Mouse (Mus musculus) ES-Bruce4 (cell line): ENCODE results near the gene Clock. TPM values are rescaled to one million over a fixed set of nuclear protein-coding genes. Genes with fewer than 3 reads are reported as not detected.

Source experiments
- H3K27ac ChIP-seq: 2 replicates; pipeline ENCODE4 v1.5.1; 2012; ENCODE audit warnings: low read length, inconsistent platforms; ENCODE audit not compliant: insufficient read depth
- H3K27me3 ChIP-seq: 2 replicates; pipeline ENCODE4 v1.6.1; 2012; ENCODE audit warnings: mild to moderate bottlenecking, low read length, inconsistent platforms; ENCODE audit not compliant: control insufficient read depth, poor library complexity, insufficient read depth, severe bottlenecking
- H3K36me3 ChIP-seq: 2 replicates; pipeline ENCODE4 v1.6.1; 2012; ENCODE audit warnings: inconsistent platforms, mild to moderate bottlenecking, low read length, moderate library complexity; ENCODE audit not compliant: control insufficient read depth, poor library complexity, insufficient read depth, severe bottlenecking
- H3K4me1 ChIP-seq: one replicate; pipeline ENCODE4 v1.8.1; 2011; ENCODE audit warnings: low read length; ENCODE audit not compliant: control insufficient read depth, insufficient read depth
- H3K4me3 ChIP-seq: 2 replicates; pipeline ENCODE4 v1.5.1; 2011; ENCODE audit warnings: low read depth, mild to moderate bottlenecking, low read length
- H3K9ac ChIP-seq: 2 replicates; pipeline ENCODE4 v1.6.1; 2012; ENCODE audit warnings: low read depth, mild to moderate bottlenecking, inconsistent platforms; ENCODE audit not compliant: poor library complexity, severe bottlenecking
- H3K9me3 ChIP-seq: replicated peaks from 2 replicates; pipeline ENCODE4 v1.6.1; 2012; ENCODE audit warnings: mild to moderate bottlenecking, low read length, inconsistent platforms; ENCODE audit not compliant: control insufficient read depth, poor library complexity, insufficient read depth, severe bottlenecking
- CTCF ChIP-seq: IDR thresholded peaks from one replicate; pipeline ENCODE4 v1.8.1; 2011; ENCODE audit warnings: low read depth, low read length
- EP300 ChIP-seq: IDR thresholded peaks from 2 replicates; pipeline ENCODE4 v1.6.1; 2011; ENCODE audit warnings: low read depth, low read length; ENCODE audit not compliant: insufficient read depth
- POLR2A ChIP-seq: IDR thresholded peaks from one replicate; pipeline ENCODE4 v1.8.1; 2011; ENCODE audit warnings: low read length; ENCODE audit not compliant: insufficient read depth
- polyA plus RNA-seq: library from polyadenylated mRNA; stranded (reverse); fragments of >200 nt; gene quantifications from 2 replicates; pipeline ENCODE4 v1.2.4, GENCODE M21; 2011; ENCODE audit warnings: low read depth; ENCODE audit not compliant: missing spikeins, insufficient read depth, insufficient read length

Gene Clock
- polyA plus RNA-seq, 1 experiment = 17.0 TPM

- Histone ChIP-seq H3K9me3 (no peaks in the 10 kb centered on the region), H3K27me3 (no peaks in the 10 kb centered on the region), H3K9ac (no peak overlapping the region), H3K27ac (no peak overlapping the region), H3K4me3 (no peak overlapping the region), H3K36me3 (no peaks in the 10 kb centered on the region), H3K4me1 (no peaks in the 10 kb centered on the region)
- no peak for TF ChIP-seq CTCF
- no peak for TF ChIP-seq EP300
Measured at GRCm38 (mm10) chr5:76162926-76163325, 141.7 kb downstream of the Clock start.

- TF ChIP-seq CTCF (no peak), EP300 (no peak), POLR2A (no peak)
- Histone ChIP-seq H3K27ac (no peak overlapping the region), H3K36me3 (no peaks in the 10 kb centered on the region), H3K4me3 (no peak overlapping the region), H3K4me1 (no peaks in the 10 kb centered on the region), H3K9ac (no peak overlapping the region), H3K27me3 (no peaks in the 10 kb centered on the region), H3K9me3 (no peaks in the 10 kb centered on the region)
Measured at GRCm38 (mm10) chr5:76161491-76161890, 143.1 kb downstream of the Clock start.

- Histone ChIP-seq H3K27me3 (no peaks in the 10 kb centered on the region), H3K9ac (no peak overlapping the region), H3K4me1 (no peaks in the 10 kb centered on the region), H3K4me3 (no peak overlapping the region), H3K36me3 (no peaks in the 10 kb centered on the region), H3K9me3 (no peaks in the 10 kb centered on the region), H3K27ac (no peak overlapping the region)
- TF ChIP-seq POLR2A (no peak), EP300 (no peak)
Measured at GRCm38 (mm10) chr5:76160086-76160485, 144.5 kb downstream of the Clock start.

Other genes starting within 250 kb of the Clock start
- 16.7 and 17.7 TPM in 2 replicates for gene Srd5a3, start 164.5 kb downstream of the Clock start, polyA plus RNA-seq
- gene Tmem165, start 120.9 kb downstream of the Clock start, polyA plus RNA-seq = 119 and 134 TPM in 2 replicates
- 1.2 and 1.3 TPM in 2 replicates for gene Pdcl2, start 26.4 kb upstream of the Clock start, polyA plus RNA-seq
- not detected in 2 replicates for gene Nmu, start 59.0 kb upstream of the Clock start, polyA plus RNA-seq
- not detected in 2 replicates for gene Gm7271, start 179.2 kb upstream of the Clock start, polyA plus RNA-seq
- gene Exoc1, start 224.5 kb upstream of the Clock start, polyA plus RNA-seq = 41.6 and 48.5 TPM in 2 replicates